Mouse (Mus musculus): ENCODE measurements around the gene Ptprj.

GRCm38 (mm10) chr2:90566046-90566445 lies 14.4 kb downstream of the Ptprj start:
- TF ChIP-seq CTCF (conservative IDR thresholded peaks at IDR 0.05; ENCODE audit: low read length) (no peak), POU5F1 (IDR thresholded peaks at IDR 0.05; ENCODE audit: borderline replicate concordance, low read length) (no peak), NANOG (IDR thresholded peaks at IDR 0.05; ENCODE audit: borderline replicate concordance, low read length) (no peak)
